Mouse (Mus musculus): ENCODE results near the gene Armcx1.
"Not testable (repeated sequence)": the region's sequence is repeated elsewhere in the genome, so short reads cannot be mapped to it uniquely, and the experiment has no call there.

Gene Armcx1

GRCm38 (mm10) chrX:134757293-134757995 lies 39.7 kb downstream of the Armcx1 start:
- in situ Hi-C loops (cut with MboI, MseI), result no loop called here

- in situ Hi-C loops (cut with MboI, MseI), result not testable (repeated sequence)
Observed at GRCm38 (mm10) chrX:134763428-134764198, 45.9 kb downstream of the Armcx1 start.

Data from regulatory T cell (primary cell).